Mouse (Mus musculus) embryonic fibroblast, embryonic 13.5 days (primary cell): ENCODE data around the gene Fhit. TPM values are rescaled to one million over a fixed set of nuclear protein-coding genes. Genes with fewer than 3 reads are reported as not detected.
A peak's percentile ranks its signal among the peaks of the same experiment; 100 is the strongest.

ENCODE experiments used
- H3K27ac ChIP-seq: 2 replicates; pipeline ENCODE4 v1.5.1; 2012; ENCODE audit warnings: low read length, control low read depth, inconsistent platforms; ENCODE audit not compliant: insufficient read depth
- H3K4me1 ChIP-seq: 2 replicates; pipeline ENCODE4 v1.6.1; 2011; ENCODE audit warnings: low read length; ENCODE audit not compliant: control insufficient read depth, insufficient read depth
- H3K4me3 ChIP-seq: 2 replicates; pipeline ENCODE4 v1.5.1; 2011; ENCODE audit warnings: mild to moderate bottlenecking, control low read depth, low read length; ENCODE audit not compliant: insufficient read depth
- CTCF ChIP-seq: IDR thresholded peaks from 2 replicates; pipeline ENCODE4 v1.5.1; 2011; ENCODE audit warnings: mild to moderate bottlenecking, control low read depth, low read length, moderate library complexity, borderline replicate concordance; ENCODE audit not compliant: insufficient read depth
- POLR2A ChIP-seq: IDR thresholded peaks from 2 replicates; pipeline ENCODE4 v1.6.1; 2011; ENCODE audit warnings: low read depth, mild to moderate bottlenecking, control low read depth, low read length, moderate library complexity
- polyA plus RNA-seq: library from polyadenylated mRNA; stranded (reverse); fragments of >200 nt; gene quantifications from 2 replicates; pipeline ENCODE4 v1.2.4, GENCODE M21; 2011; ENCODE audit warnings: low read depth; ENCODE audit not compliant: missing spikeins, insufficient read length

Gene Fhit
- polyA plus RNA-seq, 1 experiment, result 1.4 TPM

- Histone ChIP-seq H3K4me1 (no peaks in the 10 kb centered on the region), H3K27ac (no peak overlapping the region), H3K4me3 (no peak overlapping the region)
- TF ChIP-seq POLR2A, result no peak
- no peak for TF ChIP-seq CTCF
Observed at GRCm38 (mm10) chr14:10129088-10129487, 1032.7 kb downstream of the Fhit start.

- TF ChIP-seq CTCF, result no peak
- no peak for TF ChIP-seq POLR2A
- Histone ChIP-seq H3K4me3 (no peak overlapping the region), H3K27ac (no peak overlapping the region), H3K4me1 (no peaks in the 10 kb centered on the region)
Observed at GRCm38 (mm10) chr14:10126536-10126935, 1035.3 kb downstream of the Fhit start.

GRCm38 (mm10) chr14:10122176-10122575 lies 1039.7 kb downstream of the Fhit start:
- H3K27ac ChIP-seq, result no peak overlapping the region
- H3K4me1 ChIP-seq, result no peaks in the 10 kb centered on the region
- no peak for TF ChIP-seq CTCF
- no peak for TF ChIP-seq POLR2A
- H3K4me3 ChIP-seq, result no peak overlapping the region

- H3K27ac ChIP-seq, result no peak overlapping the region
- H3K4me3 ChIP-seq, result no peak overlapping the region
- H3K4me1 ChIP-seq, result no peaks in the 10 kb centered on the region
- TF ChIP-seq POLR2A (no peak), CTCF (no peak)
Observed at GRCm38 (mm10) chr14:10096236-10096635, 1065.6 kb downstream of the Fhit start.

- no peaks in the 10 kb centered on the region for H3K4me1 ChIP-seq
- H3K27ac ChIP-seq, result no peak overlapping the region
- no peak for TF ChIP-seq POLR2A
- no peak overlapping the region for H3K4me3 ChIP-seq
Observed at GRCm38 (mm10) chr14:10079062-10079461, 1082.8 kb downstream of the Fhit start.

- Histone ChIP-seq H3K4me1 (peaks cover 7% of the 10 kb centered on the region; the same call in 1 of the 2 replicates), H3K27ac (no peak overlapping the region), H3K4me3 (no peak overlapping the region)
- TF ChIP-seq CTCF, result no peak
- TF ChIP-seq POLR2A, result no peak
Observed at GRCm38 (mm10) chr14:10049947-10050346, 1111.9 kb downstream of the Fhit start.

- Histone ChIP-seq H3K4me3 (no peak overlapping the region), H3K4me1 (peaks cover 7% of the 10 kb centered on the region; the same call in 1 of the 2 replicates), H3K27ac (peak overlapping the region; percentile 86)
- TF ChIP-seq POLR2A (no peak), CTCF (no peak)
Observed at GRCm38 (mm10) chr14:10047123-10047783, 1114.6 kb downstream of the Fhit start.

GRCm38 (mm10) chr14:10046336-10047122 lies 1115.3 kb downstream of the Fhit start:
- TF ChIP-seq POLR2A, result no peak
- no peak for TF ChIP-seq CTCF
- H3K27ac ChIP-seq, result peak overlapping the region; percentile 70
- H3K4me1 ChIP-seq, result peaks cover 7% of the 10 kb centered on the region; the same call in 1 of the 2 replicates
- no peak overlapping the region for H3K4me3 ChIP-seq

GRCm38 (mm10) chr14:10038021-10038420 lies 1123.8 kb downstream of the Fhit start:
- TF ChIP-seq CTCF, result no peak
- TF ChIP-seq POLR2A, result no peak
- no peak overlapping the region for H3K4me3 ChIP-seq
- H3K4me1 ChIP-seq, result no peaks in the 10 kb centered on the region
- H3K27ac ChIP-seq, result no peak overlapping the region

- no peak for TF ChIP-seq CTCF
- TF ChIP-seq POLR2A, result no peak
- H3K4me1 ChIP-seq, result no peaks in the 10 kb centered on the region
Observed at GRCm38 (mm10) chr14:10036685-10037215, 1125.1 kb downstream of the Fhit start.

GRCm38 (mm10) chr14:10035682-10036081 lies 1126.2 kb downstream of the Fhit start:
- Histone ChIP-seq H3K4me3 (no peak overlapping the region), H3K27ac (no peak overlapping the region), H3K4me1 (no peaks in the 10 kb centered on the region)
- TF ChIP-seq POLR2A (no peak), CTCF (no peak)

More at GRCm38 (mm10) chr14:10036685-10037215, 1125.1 kb downstream of the Fhit start:
- Histone ChIP-seq H3K4me3 (no peak overlapping the region), H3K27ac (no peak overlapping the region)
